Mouse (Mus musculus) liver, adult 2 months (tissue): ENCODE data around the gene Agap1.

Experiments used
- CTCF ChIP-seq: fragments of 200-500 bp; IDR thresholded peaks from 2 replicates; pipeline ENCODE4 v1.5.1; 2011; ENCODE audit warnings: low read depth, low read length, control low read depth
- POLR2A ChIP-seq: fragments of 200-500 bp; IDR thresholded peaks from 2 replicates; pipeline ENCODE4 v1.6.1; 2011; ENCODE audit warnings: low read length, control low read depth; ENCODE audit not compliant: insufficient read depth; ENCODE audit errors: extremely low read depth

DNA sequence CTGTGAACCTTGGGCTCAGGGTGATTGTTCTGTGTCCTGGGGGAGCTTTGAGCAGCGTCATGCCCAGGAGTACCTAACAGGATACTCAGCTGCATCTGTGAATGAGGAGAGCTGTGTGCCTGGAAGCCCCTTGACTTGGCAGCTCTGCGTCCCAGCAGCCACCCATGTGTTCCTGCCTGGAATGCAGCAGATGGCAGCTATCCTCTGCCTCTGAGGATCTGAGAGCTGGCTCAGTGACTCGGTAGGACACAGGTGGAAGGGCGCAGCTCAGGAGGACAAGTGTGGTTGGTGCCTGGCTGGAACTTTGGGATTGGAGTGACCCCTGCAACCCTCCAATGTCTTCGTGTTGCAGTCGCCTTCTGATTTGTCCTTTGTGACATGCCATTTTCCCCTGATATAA, 156.9 kb downstream of the Agap1 start:
- TF ChIP-seq POLR2A = no peak
- TF ChIP-seq CTCF = no peak
